Mouse (Mus musculus): ENCODE data around the gene Ntpcr.

DNA sequence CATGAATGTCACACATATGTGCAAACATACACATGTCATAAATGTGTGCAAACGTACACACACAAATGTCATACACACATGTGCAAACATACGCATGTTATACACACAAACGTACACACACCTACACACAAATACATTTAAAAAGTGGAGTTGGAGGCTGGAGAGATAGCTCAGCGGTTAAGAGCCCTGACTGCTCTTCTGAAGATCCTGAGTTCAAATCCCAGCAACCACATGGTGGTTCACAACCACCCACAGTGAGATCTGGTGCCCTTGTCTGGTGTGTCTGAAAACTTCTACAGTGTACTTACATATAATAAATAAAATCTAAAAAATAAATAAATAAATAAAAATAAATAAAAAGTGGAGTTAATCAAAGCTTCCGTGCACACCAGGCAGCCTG is 49.2 kb downstream of the Ntpcr start:
- no peak for TF ChIP-seq CTCF (IDR thresholded peaks at IDR 0.05; ENCODE audit: borderline replicate concordance, extremely low read depth, insufficient read depth, insufficient read length)
- no peak for TF ChIP-seq POLR2A (IDR thresholded peaks at IDR 0.05; ENCODE audit: borderline replicate concordance, extremely low read depth, insufficient read depth, insufficient read length, poor library complexity, severe bottlenecking)

Measured in brain, embryonic 14.5 days (tissue).